Mouse (Mus musculus) limb, embryonic 11.5 days (tissue): ENCODE data around the gene Nbea. TPM values are rescaled to one million over a fixed set of nuclear protein-coding genes. Genes with fewer than 3 reads are reported as not detected.

Experiments
- ATAC-seq: fragments of 200-750 bp; cut with Nextera tagmentation; 2 replicates; pipeline ENCODE4 v1.8.0; 2017; ENCODE audit warnings: low read depth; ENCODE audit not compliant: insufficient number of reproducible peaks, low FRiP score, low TSS enrichment
- DNase-seq: peaks from one replicate; pipeline ENCODE4 v3.0.0-alpha.2; 2015; ENCODE audit warnings: low spot score
- H3K27ac ChIP-seq: fragments of 300-500 bp; sonication (generic); replicated peaks from 2 replicates; pipeline ENCODE4 v1.5.1; 2014; ENCODE audit warnings: low read depth, mild to moderate bottlenecking, low read length
- H3K27me3 ChIP-seq: fragments of 300-500 bp; sonication (generic); 2 replicates; pipeline ENCODE4 v1.6.1; 2014; ENCODE audit warnings: mild to moderate bottlenecking, low read length, mixed read lengths; ENCODE audit not compliant: control insufficient read depth, insufficient read depth
- H3K36me3 ChIP-seq: fragments of 300-500 bp; sonication (generic); 2 replicates; pipeline ENCODE4 v1.6.1; 2014; ENCODE audit warnings: mild to moderate bottlenecking, low read length, moderate library complexity, mixed read lengths; ENCODE audit not compliant: control insufficient read depth, insufficient read depth
- H3K4me1 ChIP-seq: fragments of 300-500 bp; sonication (generic); 2 replicates; pipeline ENCODE4 v1.6.1; 2014; ENCODE audit warnings: low read length, mixed read lengths; ENCODE audit not compliant: control insufficient read depth, insufficient read depth
- H3K4me2 ChIP-seq: fragments of 300-500 bp; sonication (generic); 2 replicates; pipeline ENCODE4 v1.6.1; 2014; ENCODE audit warnings: low read depth, mild to moderate bottlenecking, moderate library complexity; ENCODE audit not compliant: severe bottlenecking
- H3K4me3 ChIP-seq: fragments of 300-500 bp; sonication (generic); 2 replicates; pipeline ENCODE4 v1.5.1; 2014; ENCODE audit warnings: low read depth, low read length
- H3K9ac ChIP-seq: fragments of 300-500 bp; sonication (generic); 2 replicates; pipeline ENCODE4 v1.6.1; 2014; ENCODE audit warnings: mild to moderate bottlenecking, low read length
- H3K9me3 ChIP-seq: fragments of 300-500 bp; sonication (generic); 2 replicates; pipeline ENCODE4 v1.6.1; 2016; ENCODE audit warnings: low read length; ENCODE audit not compliant: control insufficient read depth
- WGBS: fragments of 180-500 bp; shearing (Covaris S2); extraction: QIAGEN DNeasy Blood & Tissue Kit; methylation state at CpG from one replicate; pipeline ENCODE4 v1.1.7; 2014; 5-methylcytosine and 5-hydroxymethylcytosine counted together
- polyA plus RNA-seq: library from polyadenylated mRNA; unstranded; fragments of >200 nt; fragmentation: Nextera tagmentation; extraction: Ambion mirVana; gene quantifications from 2 replicates; pipeline ENCODE4 v1.2.1, GENCODE M21; 2014

Nbea gene
- polyA plus RNA-seq, 1 experiment from 2014 or later = 22.2 TPM

DNA sequence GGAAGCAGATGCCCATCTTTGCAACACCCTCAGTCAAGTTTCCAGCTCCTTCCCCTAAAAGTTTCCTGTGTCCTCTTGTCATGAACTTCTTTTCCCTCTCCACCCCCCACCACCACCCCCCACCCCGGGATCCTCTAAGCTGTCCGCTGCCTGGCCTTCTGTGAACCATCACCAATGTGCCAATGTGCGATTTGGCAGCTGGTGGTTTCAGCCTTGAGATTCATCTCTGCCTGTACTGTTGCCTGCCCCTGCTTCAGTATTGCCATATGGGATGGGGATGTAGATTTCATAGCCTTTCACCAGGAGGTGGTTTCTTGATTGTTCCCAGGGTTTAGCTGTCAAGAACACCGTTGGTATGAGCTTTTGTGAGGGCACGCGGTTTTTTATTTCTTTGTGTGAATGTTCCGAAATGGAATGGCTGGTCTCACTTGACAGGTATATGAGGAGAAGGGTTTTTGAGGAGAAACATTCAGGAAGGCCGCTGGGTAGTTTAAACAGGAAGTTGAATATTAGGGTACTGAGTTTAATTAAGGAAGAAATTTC lies 594.0 kb downstream of the Nbea start:
- Histone ChIP-seq H3K27ac (peak overlapping the region; percentile 58), H3K36me3 (no peaks in the 10 kb centered on the region), H3K9ac (no peak overlapping the region), H3K27me3 (no peaks in the 10 kb centered on the region), H3K4me1 (peaks cover 35% of the 10 kb centered on the region), H3K9me3 (no peaks in the 10 kb centered on the region), H3K4me2 (no peak overlapping the region), H3K4me3 (no peak overlapping the region)
- ATAC-seq (peak; percentile 15; the same call in 1 of the 2 replicates), DNase-seq (peak; percentile 53)
- 25% methylated on average over 8 of the region's 8 CpGs for WGBS

GRCm38 (mm10) chr3:55587972-55588946 lies 595.2 kb downstream of the Nbea start:
- 8% methylated on average over 12 of the region's 12 CpGs for WGBS
- no peaks in the 10 kb centered on the region for H3K9me3 ChIP-seq
- no peaks in the 10 kb centered on the region for H3K36me3 ChIP-seq
- DNase-seq = peak; percentile 80
- H3K4me2 ChIP-seq = peak overlapping the region; percentile 36
- H3K9ac ChIP-seq = peak overlapping the region; percentile 48; the same call in 1 of the 2 replicates
- peak; percentile 89 for ATAC-seq
- peaks cover 32% of the 10 kb centered on the region for H3K4me1 ChIP-seq
- H3K4me3 ChIP-seq = no peak overlapping the region
- H3K27ac ChIP-seq = peak overlapping the region; percentile 95
- H3K27me3 ChIP-seq = no peaks in the 10 kb centered on the region

- Histone ChIP-seq H3K9me3 (no peaks in the 10 kb centered on the region), H3K4me3 (no peak overlapping the region), H3K4me1 (peaks cover 32% of the 10 kb centered on the region), H3K36me3 (no peaks in the 10 kb centered on the region), H3K27me3 (no peaks in the 10 kb centered on the region), H3K9ac (no peak overlapping the region), H3K4me2 (no peak overlapping the region), H3K27ac (peak overlapping the region; percentile 95)
- ATAC-seq (peak; percentile 56; the same call in 1 of the 2 replicates), DNase-seq (no peak)
- 11% methylated on average over 12 of the region's 12 CpGs for WGBS
Observed at GRCm38 (mm10) chr3:55587434-55587971, 596.0 kb downstream of the Nbea start.
